Mouse (Mus musculus) stomach, embryonic 14.5 days (tissue): ENCODE results near the gene Prm3. TPM values are rescaled to one million over a fixed set of nuclear protein-coding genes. Genes with fewer than 3 reads are reported as not detected.

Experiments
- ATAC-seq: fragments of 200-750 bp; cut with Nextera tagmentation; 2 replicates; pipeline ENCODE4 v1.8.0; 2017; ENCODE audit warnings: low read depth, moderate TSS enrichment; ENCODE audit not compliant: insufficient number of reproducible peaks, insufficient read depth, low FRiP score
- H3K27ac ChIP-seq: fragments of 300-500 bp; sonication (generic); 2 replicates; pipeline ENCODE4 v1.5.1; 2014; ENCODE audit warnings: mild to moderate bottlenecking, low read length, moderate library complexity, mixed read lengths
- H3K27me3 ChIP-seq: fragments of 300-500 bp; sonication (generic); 2 replicates; pipeline ENCODE4 v1.6.1; 2014; ENCODE audit warnings: low read length, control low read depth, mixed read lengths; ENCODE audit not compliant: control insufficient read depth, insufficient read depth
- H3K36me3 ChIP-seq: fragments of 300-500 bp; sonication (generic); 2 replicates; pipeline ENCODE4 v1.6.1; 2014; ENCODE audit warnings: mild to moderate bottlenecking, control low read depth, low read length, moderate library complexity, mixed read lengths; ENCODE audit not compliant: control insufficient read depth, insufficient read depth
- H3K4me1 ChIP-seq: fragments of 300-500 bp; sonication (generic); 2 replicates; pipeline ENCODE4 v1.6.1; 2014; ENCODE audit warnings: low read length, control low read depth, mixed read lengths; ENCODE audit not compliant: control insufficient read depth, insufficient read depth
- H3K4me2 ChIP-seq: fragments of 300-500 bp; sonication (generic); replicated peaks from 2 replicates; pipeline ENCODE4 v1.6.1; 2014; ENCODE audit warnings: low read depth, low read length, control low read depth
- H3K4me3 ChIP-seq: fragments of 300-500 bp; sonication (generic); 2 replicates; pipeline ENCODE4 v1.5.1; 2014; ENCODE audit warnings: low read depth, low read length, control low read depth
- H3K9ac ChIP-seq: fragments of 300-500 bp; sonication (generic); replicated peaks from 2 replicates; pipeline ENCODE4 v1.6.1; 2014; ENCODE audit warnings: low read depth, mild to moderate bottlenecking, control low read depth, low read length, moderate library complexity, mixed read lengths
- H3K9me3 ChIP-seq: fragments of 300-500 bp; sonication (generic); 2 replicates; pipeline ENCODE4 v1.6.1; 2016; ENCODE audit warnings: low read depth, low read length, control low read depth; ENCODE audit not compliant: control insufficient read depth
- WGBS: fragments of 180-500 bp; shearing (Covaris S2); extraction: QIAGEN DNeasy Blood & Tissue Kit; methylation state at CpG from one replicate; pipeline ENCODE4 v1.1.7; 2014; 5-methylcytosine and 5-hydroxymethylcytosine counted together
- polyA plus RNA-seq: library from polyadenylated mRNA; unstranded; fragments of >200 nt; fragmentation: Nextera tagmentation; extraction: Ambion mirVana; gene quantifications from 2 replicates; pipeline ENCODE4 v1.2.1, GENCODE M21; 2014

The Prm3 gene
- polyA plus RNA-seq, 1 experiment from 2014 or later: not detected

DNA sequence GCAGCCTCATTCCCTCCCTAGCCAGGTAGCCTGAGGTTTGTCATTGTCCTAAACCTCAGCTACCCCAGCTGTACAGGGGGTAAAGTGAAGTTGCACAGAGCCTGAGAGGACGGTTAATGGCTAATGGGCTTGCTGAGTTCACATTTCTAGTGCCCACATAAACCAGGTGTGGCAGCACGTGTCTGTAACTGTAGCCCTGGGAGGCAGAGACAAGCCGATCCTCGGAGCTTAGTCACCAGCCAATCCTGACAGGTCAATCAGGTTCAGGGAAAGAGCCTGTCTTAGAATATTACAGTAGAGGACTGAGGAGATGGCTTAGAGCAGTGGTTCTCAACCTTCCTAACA lies 37.7 kb upstream of the Prm3 start:
- no peak overlapping the region for H3K4me3 ChIP-seq
- H3K4me2 ChIP-seq: no peak overlapping the region
- H3K4me1 ChIP-seq: no peaks in the 10 kb centered on the region
- no peak for ATAC-seq
- no peaks in the 10 kb centered on the region for H3K36me3 ChIP-seq
- no peaks in the 10 kb centered on the region for H3K9me3 ChIP-seq
- H3K27ac ChIP-seq: no peak overlapping the region
- no peaks in the 10 kb centered on the region for H3K27me3 ChIP-seq
- no peak overlapping the region for H3K9ac ChIP-seq
- WGBS: 81% methylated on average over 4 of the region's 4 CpGs

DNA sequence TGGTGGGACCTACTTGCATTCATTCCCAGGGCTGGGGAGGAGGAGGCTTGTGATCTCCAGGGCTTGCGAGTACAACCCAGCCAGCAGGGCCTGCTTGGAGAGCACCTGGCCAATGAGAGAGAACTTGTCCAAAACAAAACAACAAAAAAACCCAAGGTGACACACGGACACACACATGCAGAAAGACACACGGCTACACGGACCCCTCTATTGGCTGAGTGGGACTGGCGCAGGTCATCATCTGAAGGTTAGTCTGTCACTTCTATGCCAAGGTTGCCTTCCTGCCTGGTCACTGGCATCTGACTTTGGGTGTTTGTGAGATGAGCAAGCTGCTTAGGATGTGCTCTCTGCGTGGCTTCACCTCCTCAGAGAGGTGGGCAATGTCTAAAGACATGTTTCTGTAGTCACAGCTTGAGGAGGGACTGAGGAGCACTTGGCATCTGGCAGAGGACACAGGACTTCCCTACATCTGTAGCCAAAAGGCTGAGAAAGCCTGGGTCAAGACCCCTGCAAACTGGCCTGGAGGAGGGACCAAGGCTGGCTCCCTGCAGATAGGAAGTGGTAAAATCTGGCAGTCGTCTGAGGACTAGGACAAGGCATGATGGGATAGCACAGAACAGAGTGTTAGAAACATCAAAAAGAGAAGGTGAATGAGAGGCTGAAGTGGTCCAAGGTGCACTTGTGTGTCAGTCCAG lies 37.2 kb upstream of the Prm3 start:
- Histone ChIP-seq H3K27me3 (no peaks in the 10 kb centered on the region), H3K9me3 (no peaks in the 10 kb centered on the region), H3K4me2 (no peak overlapping the region), H3K36me3 (no peaks in the 10 kb centered on the region), H3K4me3 (no peak overlapping the region), H3K4me1 (no peaks in the 10 kb centered on the region), H3K9ac (no peak overlapping the region), H3K27ac (no peak overlapping the region)
- ATAC-seq: no peak
- WGBS: 82% methylated on average over 7 of the region's 7 CpGs

DNA sequence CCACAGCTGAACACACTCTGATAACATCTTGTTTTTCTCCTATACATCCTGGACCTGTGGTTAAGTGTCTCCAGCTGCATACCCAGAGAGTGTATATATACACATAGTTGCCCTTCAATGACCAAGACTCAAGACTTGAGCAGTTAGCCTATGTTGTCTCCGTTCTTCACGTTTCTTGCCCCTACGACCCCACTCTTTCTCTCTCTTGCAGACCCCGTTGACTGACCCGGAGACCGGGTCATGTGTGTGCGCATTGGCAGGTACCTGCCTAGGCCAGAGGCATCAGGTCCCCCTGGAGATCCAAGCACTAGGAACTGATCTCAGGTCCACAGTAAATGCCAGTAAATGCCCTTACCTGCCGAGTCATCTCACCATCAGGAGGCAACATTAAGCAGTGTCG lies 36.6 kb upstream of the Prm3 start:
- H3K4me2 ChIP-seq: no peak overlapping the region
- no peaks in the 10 kb centered on the region for H3K36me3 ChIP-seq
- no peaks in the 10 kb centered on the region for H3K4me1 ChIP-seq
- H3K27ac ChIP-seq: no peak overlapping the region
- WGBS: 87% methylated on average over 9 of the region's 9 CpGs
- no peaks in the 10 kb centered on the region for H3K27me3 ChIP-seq
- H3K4me3 ChIP-seq: no peak overlapping the region
- no peaks in the 10 kb centered on the region for H3K9me3 ChIP-seq
- ATAC-seq: no peak
- no peak overlapping the region for H3K9ac ChIP-seq

DNA sequence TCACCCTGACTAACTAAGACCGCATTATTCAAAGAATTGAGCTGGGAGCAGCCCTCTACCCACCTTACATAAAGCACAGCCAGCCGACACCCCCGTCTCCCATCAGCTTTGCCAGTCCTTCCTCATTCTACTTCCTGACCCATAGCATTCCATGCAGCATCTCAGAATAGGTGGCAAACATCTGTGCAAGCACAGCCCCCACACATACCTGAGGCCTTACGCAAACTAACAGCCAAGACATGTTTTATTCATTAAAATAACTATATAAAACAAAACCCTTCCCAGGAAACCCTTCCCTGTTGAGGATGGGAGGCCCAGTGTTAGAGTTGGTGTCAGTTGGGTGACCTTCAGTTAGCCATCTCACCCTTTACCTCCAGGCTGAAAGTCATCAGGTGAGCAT lies 35.1 kb upstream of the Prm3 start:
- no peaks in the 10 kb centered on the region for H3K27me3 ChIP-seq
- no peaks in the 10 kb centered on the region for H3K36me3 ChIP-seq
- no peak for ATAC-seq
- no peak overlapping the region for H3K4me2 ChIP-seq
- WGBS: 80% methylated on average over 4 of the region's 4 CpGs
- no peak overlapping the region for H3K27ac ChIP-seq
- no peak overlapping the region for H3K4me3 ChIP-seq
- H3K4me1 ChIP-seq: no peaks in the 10 kb centered on the region
- H3K9me3 ChIP-seq: no peaks in the 10 kb centered on the region
- no peak overlapping the region for H3K9ac ChIP-seq

DNA sequence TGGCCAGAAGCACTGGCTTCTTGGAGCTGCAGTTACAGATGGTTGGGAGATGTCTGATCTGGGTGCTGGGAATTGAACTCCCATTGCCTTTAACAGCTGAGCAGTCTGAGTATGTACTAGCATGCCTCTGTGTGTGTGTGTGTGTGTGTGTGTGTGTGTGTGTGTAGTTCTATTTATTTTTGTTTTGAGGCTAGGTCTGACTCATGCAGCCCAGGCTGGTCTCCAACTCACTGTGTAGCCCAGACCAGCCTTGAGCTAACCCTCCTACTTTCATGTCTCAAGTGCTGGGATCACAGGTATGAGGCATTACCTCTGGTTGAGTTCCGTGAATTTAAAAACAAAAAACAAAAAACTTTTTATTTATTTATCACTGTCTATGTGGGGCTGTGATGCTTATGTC lies 33.8 kb upstream of the Prm3 start:
- Histone ChIP-seq H3K9ac (no peak overlapping the region), H3K4me2 (no peak overlapping the region)
- no peak for ATAC-seq

DNA sequence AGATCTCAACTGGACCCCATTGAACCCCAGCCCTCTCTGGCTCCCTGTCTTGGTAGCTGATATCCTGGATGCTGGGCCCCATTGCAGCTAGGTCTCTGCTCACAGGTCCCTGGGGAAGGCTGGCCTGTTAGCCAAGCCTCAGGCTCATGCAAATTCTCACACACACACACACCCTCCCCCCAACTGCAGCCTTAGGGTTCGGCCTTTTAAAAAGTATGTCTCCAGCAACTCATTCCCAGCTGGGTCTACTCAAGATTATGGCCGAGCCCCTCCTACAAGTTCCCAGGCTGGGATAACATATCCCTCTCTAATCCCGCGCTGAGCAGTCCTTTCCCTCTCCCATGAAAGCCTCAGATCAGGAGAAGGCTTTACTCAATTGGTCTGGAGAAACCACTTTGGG lies 30.7 kb upstream of the Prm3 start:
- no peaks in the 10 kb centered on the region for H3K4me1 ChIP-seq
- ATAC-seq: peak; percentile 46; the same call in 1 of the 2 replicates
- no peak overlapping the region for H3K9ac ChIP-seq
- H3K27ac ChIP-seq: peak overlapping the region; percentile 4; the same call in 1 of the 2 replicates
- no peaks in the 10 kb centered on the region for H3K36me3 ChIP-seq
- H3K27me3 ChIP-seq: no peaks in the 10 kb centered on the region
- no peak overlapping the region for H3K4me3 ChIP-seq
- no peaks in the 10 kb centered on the region for H3K9me3 ChIP-seq
- no peak overlapping the region for H3K4me2 ChIP-seq
- WGBS: 39% methylated on average over 4 of the region's 4 CpGs

More for the DNA sequence above, 33.8 kb upstream of the Prm3 start:
- H3K9me3 ChIP-seq: no peaks in the 10 kb centered on the region
- no peak overlapping the region for H3K4me3 ChIP-seq
- H3K36me3 ChIP-seq: no peaks in the 10 kb centered on the region
- no peak overlapping the region for H3K27ac ChIP-seq
- H3K4me1 ChIP-seq: no peaks in the 10 kb centered on the region
- no peaks in the 10 kb centered on the region for H3K27me3 ChIP-seq
- 81% methylated on average over 1 of the region's 1 CpGs for WGBS

DNA sequence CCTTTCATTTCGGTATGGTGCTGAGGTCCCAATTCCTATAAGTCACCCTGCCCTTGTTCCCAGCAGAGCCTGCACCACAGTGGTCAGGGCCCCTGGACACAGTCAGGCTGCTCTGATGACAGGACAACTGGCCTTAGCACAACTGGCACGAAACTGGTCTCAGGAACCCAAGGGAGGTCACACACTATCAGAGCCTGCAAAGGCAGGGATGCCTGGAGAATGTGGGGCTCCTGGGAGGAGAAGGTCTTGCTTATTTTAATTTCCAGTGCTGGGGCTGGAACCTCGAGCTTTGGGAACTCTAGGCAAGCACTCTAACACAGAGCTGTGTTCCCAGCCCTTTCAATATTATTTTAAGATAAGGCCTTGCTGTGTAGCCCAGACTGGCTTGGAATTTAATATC lies 29.3 kb upstream of the Prm3 start:
- Histone ChIP-seq H3K4me2 (no peak overlapping the region), H3K27me3 (no peaks in the 10 kb centered on the region), H3K36me3 (no peaks in the 10 kb centered on the region), H3K4me1 (no peaks in the 10 kb centered on the region), H3K9me3 (no peaks in the 10 kb centered on the region), H3K9ac (no peak overlapping the region), H3K27ac (no peak overlapping the region), H3K4me3 (no peak overlapping the region)
- WGBS: 65% methylated on average over 3 of the region's 3 CpGs
- no peak for ATAC-seq

DNA sequence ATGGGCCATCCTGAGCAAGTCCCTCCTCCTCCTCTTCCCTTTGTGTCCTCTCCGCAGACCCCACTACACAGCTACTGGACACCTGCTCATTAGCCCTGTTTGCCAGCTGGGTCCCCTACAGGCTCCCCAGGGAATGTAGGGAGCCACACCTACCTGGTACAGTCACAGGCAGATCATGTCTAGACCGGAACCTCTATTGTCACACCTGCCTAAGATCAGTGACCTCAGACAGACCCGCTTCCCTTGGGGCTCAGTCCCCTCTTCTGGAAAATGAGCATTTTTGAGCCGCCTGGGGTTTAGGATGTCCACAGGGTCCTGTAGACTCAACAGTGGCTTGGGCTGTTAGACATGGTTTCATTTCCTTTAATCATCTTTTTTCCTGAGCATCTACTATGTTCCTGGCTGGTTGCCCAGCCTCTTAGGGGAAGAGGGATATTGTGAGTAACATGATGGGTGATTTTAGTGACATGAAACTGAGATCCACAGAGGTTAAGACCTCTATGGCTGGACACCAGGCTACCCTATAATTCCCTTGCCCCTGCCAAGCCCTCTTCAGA lies 27.9 kb upstream of the Prm3 start:
- Histone ChIP-seq H3K9me3 (no peaks in the 10 kb centered on the region), H3K4me1 (no peaks in the 10 kb centered on the region), H3K9ac (no peak overlapping the region), H3K4me2 (no peak overlapping the region), H3K4me3 (no peak overlapping the region), H3K27ac (no peak overlapping the region), H3K36me3 (no peaks in the 10 kb centered on the region), H3K27me3 (no peaks in the 10 kb centered on the region)
- no peak for ATAC-seq
- WGBS: 77% methylated on average over 4 of the region's 4 CpGs

DNA sequence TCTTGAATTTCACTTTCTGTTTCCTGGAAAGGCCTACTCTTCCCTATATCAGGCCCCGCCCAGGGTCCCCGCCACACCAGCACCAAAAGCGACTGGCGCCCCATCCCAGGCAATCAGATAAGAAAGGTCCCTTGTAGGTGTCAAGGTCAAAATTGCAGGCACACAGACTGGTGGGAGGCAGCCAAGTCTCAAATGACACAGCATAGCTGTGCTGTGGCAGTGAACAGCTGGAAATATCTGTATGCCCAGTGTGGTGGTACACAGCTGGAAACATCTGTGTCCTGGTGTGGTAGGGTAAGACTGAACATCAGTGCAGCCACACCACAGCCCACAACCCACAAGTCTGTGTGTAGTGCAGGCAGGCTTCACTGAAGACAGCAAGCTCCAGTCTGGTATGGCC lies 24.1 kb upstream of the Prm3 start:
- H3K4me3 ChIP-seq: no peak overlapping the region
- no peaks in the 10 kb centered on the region for H3K4me1 ChIP-seq
- no peaks in the 10 kb centered on the region for H3K9me3 ChIP-seq
- H3K9ac ChIP-seq: no peak overlapping the region
- no peak overlapping the region for H3K4me2 ChIP-seq
- H3K36me3 ChIP-seq: no peaks in the 10 kb centered on the region
- no peaks in the 10 kb centered on the region for H3K27me3 ChIP-seq
- 69% methylated on average over 4 of the region's 4 CpGs for WGBS
- ATAC-seq: no peak
- H3K27ac ChIP-seq: no peak overlapping the region
